Mouse (Mus musculus): Measurements from ENCODE around the gene Cd200r2. TPM values are rescaled to one million over a fixed set of nuclear protein-coding genes. Genes with fewer than 3 reads are reported as not detected.

The Cd200r2 gene
- 10.3 TPM for polyA plus RNA-seq (2014; fragmentation: Illumina TruSeq; extraction: RNeasy Lipid Tissue Mini Kit (QIAGEN cat#74804); ENCODE audit: low read depth, low replicate concordance)

DNA sequence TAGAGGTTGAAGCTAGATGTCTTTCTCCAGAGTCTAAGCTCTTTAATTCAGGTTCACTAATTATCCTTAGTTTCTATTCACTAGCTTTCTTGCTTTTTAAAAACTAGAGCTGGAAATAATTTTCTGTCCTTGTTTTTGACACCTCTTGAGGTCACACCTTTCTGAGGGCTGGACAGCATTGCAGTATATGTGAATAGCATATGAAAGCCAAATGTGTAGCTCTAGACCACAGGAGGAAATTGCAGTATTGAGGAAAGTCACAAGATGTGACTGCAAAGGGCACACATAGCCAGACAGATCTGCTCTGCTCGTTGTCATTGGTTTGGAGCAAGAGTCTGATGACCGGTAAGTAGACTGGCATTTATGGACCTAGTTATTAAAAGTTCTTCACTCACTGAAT is at the start of gene Cd200r2:
TSS of gene Cd200r2 (plus strand) at position 301 of the 400 bp plus-strand sequence.

DNA sequence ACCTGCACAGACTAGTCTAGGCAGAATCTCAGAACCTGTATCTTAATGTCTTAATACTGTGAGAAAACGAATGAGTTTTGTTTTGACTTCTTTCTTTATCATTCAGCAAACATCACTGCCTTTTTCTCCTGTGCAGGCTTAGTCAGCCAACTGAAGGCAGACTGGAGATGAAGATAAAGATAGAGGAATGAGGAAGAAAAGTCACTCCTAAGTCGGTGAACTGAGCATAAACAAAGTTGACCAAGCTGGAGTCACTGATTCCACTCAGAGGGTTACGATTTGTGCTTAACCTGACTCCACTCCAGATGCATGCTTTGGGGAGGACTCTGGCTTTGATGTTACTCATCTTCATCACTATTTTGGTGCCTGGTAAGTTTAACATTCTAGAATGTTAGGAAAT is 76.6 kb downstream of the Cd200r2 start, which contains the start of gene Cd200r3:
TSS of gene Cd200r3 (plus strand) at position 211 of the 400 bp plus-strand sequence.

Other genes starting within 250 kb of the Cd200r2 start
- 16.9 TPM for gene Nepro, start 142.8 kb upstream of the Cd200r2 start, polyA plus RNA-seq (2014; fragmentation: Illumina TruSeq; extraction: RNeasy Lipid Tissue Mini Kit (QIAGEN cat#74804); ENCODE audit: low read depth, low replicate concordance)
- 86.8 TPM for gene Gtpbp8, start 120.7 kb upstream of the Cd200r2 start, polyA plus RNA-seq (2014; fragmentation: Illumina TruSeq; extraction: RNeasy Lipid Tissue Mini Kit (QIAGEN cat#74804); ENCODE audit: low read depth, low replicate concordance)
- 4.0 TPM for gene Cd200r1, start 101.4 kb upstream of the Cd200r2 start, polyA plus RNA-seq (2014; fragmentation: Illumina TruSeq; extraction: RNeasy Lipid Tissue Mini Kit (QIAGEN cat#74804); ENCODE audit: low read depth, low replicate concordance)
- 1.7 TPM for gene Cd200r4, start 55.4 kb upstream of the Cd200r2 start, polyA plus RNA-seq (2014; fragmentation: Illumina TruSeq; extraction: RNeasy Lipid Tissue Mini Kit (QIAGEN cat#74804); ENCODE audit: low read depth, low replicate concordance)
- gene Cd200r3, start 76.6 kb downstream of the Cd200r2 start, polyA plus RNA-seq (2014; fragmentation: Illumina TruSeq; extraction: RNeasy Lipid Tissue Mini Kit (QIAGEN cat#74804); ENCODE audit: low read depth, low replicate concordance) = 0.63 TPM
- 21.3 TPM for gene Ccdc80, start 226.3 kb downstream of the Cd200r2 start, polyA plus RNA-seq (2014; fragmentation: Illumina TruSeq; extraction: RNeasy Lipid Tissue Mini Kit (QIAGEN cat#74804); ENCODE audit: low read depth, low replicate concordance)